Mouse (Mus musculus): ENCODE results near the gene Zp3r. TPM values are rescaled to one million over a fixed set of nuclear protein-coding genes. Genes with fewer than 3 reads are reported as not detected.

Gene Zp3r
- polyA plus RNA-seq (2015; fragmentation: Nextera tagmentation; extraction: Ambion mirVana) = 5.3 TPM in 2 replicates

GRCm38 (mm10) chr1:130629521-130629920 lies at the start of gene Zp3r:
Gene Zp3r (minus strand): TSS chr1:130629621.

GRCm38 (mm10) chr1:130661454-130661853 lies 32.0 kb upstream of the Zp3r start, which contains the start of gene C4bp:
Gene C4bp (minus strand): TSS chr1:130661632.

Other genes with a start within 250 kb of the Zp3r start
- gene Cd55b, start 206.6 kb downstream of the Zp3r start, polyA plus RNA-seq (2015; fragmentation: Nextera tagmentation; extraction: Ambion mirVana) = not detected in 2 replicates
- gene Cd55, start 166.9 kb downstream of the Zp3r start, polyA plus RNA-seq (2015; fragmentation: Nextera tagmentation; extraction: Ambion mirVana) = 72.9 and 96.5 TPM in 2 replicates
- gene C4bp, start 32.0 kb upstream of the Zp3r start, polyA plus RNA-seq (2015; fragmentation: Nextera tagmentation; extraction: Ambion mirVana) = 0.19 TPM in 1 of 2 replicates, not detected in the other
- gene Gm29427, start 86.2 kb upstream of the Zp3r start, polyA plus RNA-seq (2015; fragmentation: Nextera tagmentation; extraction: Ambion mirVana) = not detected in 2 replicates
- 8.1 and 9.7 TPM in 2 replicates for gene Yod1, start 87.7 kb upstream of the Zp3r start, polyA plus RNA-seq (2015; fragmentation: Nextera tagmentation; extraction: Ambion mirVana)
- 4.0 and 4.4 TPM in 2 replicates for gene Pfkfb2, start 99.6 kb upstream of the Zp3r start, polyA plus RNA-seq (2015; fragmentation: Nextera tagmentation; extraction: Ambion mirVana)
- 41.6 and 52.3 TPM in 2 replicates for gene AA986860, start 102.4 kb upstream of the Zp3r start, polyA plus RNA-seq (2015; fragmentation: Nextera tagmentation; extraction: Ambion mirVana)
- gene Fcamr, start 171.3 kb upstream of the Zp3r start, polyA plus RNA-seq (2015; fragmentation: Nextera tagmentation; extraction: Ambion mirVana) = 3.2 and 3.8 TPM in 2 replicates
- gene Pigr, start 197.1 kb upstream of the Zp3r start, polyA plus RNA-seq (2015; fragmentation: Nextera tagmentation; extraction: Ambion mirVana) = 2.8 and 3.0 TPM in 2 replicates
- gene Fcmr, start 236.0 kb upstream of the Zp3r start, polyA plus RNA-seq (2015; fragmentation: Nextera tagmentation; extraction: Ambion mirVana) = 2.5 and 3.4 TPM in 2 replicates

Measured in urinary bladder, postnatal 0 days (tissue).